Mouse (Mus musculus) heart, postnatal 14 days (tissue): Measurements from ENCODE around the gene Zfp51. TPM values are rescaled to one million over a fixed set of nuclear protein-coding genes. Genes with fewer than 3 reads are reported as not detected.
"Not testable (repeated sequence)": the region's sequence is repeated elsewhere in the genome, so short reads cannot be mapped to it uniquely, and the experiment has no call there.

Experiments used
- DNase-seq, 2 experiments: peaks; one replicate each; pipeline ENCODE4 v3.0.0; 2021 to 2022
- intact Hi-C: fragments of 180-260 bp; cut with DNase I; formaldehyde crosslinking; loops from one replicate; pipeline ENCODE4 v1.15.1; 2025
- long read RNA-seq, 2 experiments: library from polyadenylated mRNA; stranded (forward); transcript quantifications; one replicate each; pipeline ENCODE4 v2.0.0; 2021
- total RNA-seq, 2 experiments: library from RNA; stranded (reverse); gene quantifications; 2 replicates each; pipeline ENCODE4 v1.2.3; 2021

The Zfp51 gene
- total RNA-seq = 1 to 10 TPM; 5.8 to 6.5 TPM
- long read RNA-seq, experiment 1, transcript Zfp51-201 (5 exons, 2,574 nt) = major isoform, 13 of 15 reads
- long read RNA-seq, experiment 1, partial matches to known transcripts = 0 of 15 reads
- long read RNA-seq, experiment 1, other reads (novel, unspliced or antisense) = 2 of 15 reads
- long read RNA-seq, experiment 2, partial matches to known transcripts = 1 of 10 reads
- long read RNA-seq, experiment 2, other reads (novel, unspliced or antisense) = 5 of 10 reads

- DNase-seq = peak; percentile 90 to 95
- intact Hi-C loops = loop anchor here (2.0 to 5.0 kb wide), 3 partner anchors 39 to 237 kb away; partner anchors contain the start of gene Zfp53
Measured at GRCm38 (mm10) chr17:21450138-21450704, at the start of gene Zfp51. Gene Zfp51, plus strand, starts transcription at chr17:21450374.

DNA sequence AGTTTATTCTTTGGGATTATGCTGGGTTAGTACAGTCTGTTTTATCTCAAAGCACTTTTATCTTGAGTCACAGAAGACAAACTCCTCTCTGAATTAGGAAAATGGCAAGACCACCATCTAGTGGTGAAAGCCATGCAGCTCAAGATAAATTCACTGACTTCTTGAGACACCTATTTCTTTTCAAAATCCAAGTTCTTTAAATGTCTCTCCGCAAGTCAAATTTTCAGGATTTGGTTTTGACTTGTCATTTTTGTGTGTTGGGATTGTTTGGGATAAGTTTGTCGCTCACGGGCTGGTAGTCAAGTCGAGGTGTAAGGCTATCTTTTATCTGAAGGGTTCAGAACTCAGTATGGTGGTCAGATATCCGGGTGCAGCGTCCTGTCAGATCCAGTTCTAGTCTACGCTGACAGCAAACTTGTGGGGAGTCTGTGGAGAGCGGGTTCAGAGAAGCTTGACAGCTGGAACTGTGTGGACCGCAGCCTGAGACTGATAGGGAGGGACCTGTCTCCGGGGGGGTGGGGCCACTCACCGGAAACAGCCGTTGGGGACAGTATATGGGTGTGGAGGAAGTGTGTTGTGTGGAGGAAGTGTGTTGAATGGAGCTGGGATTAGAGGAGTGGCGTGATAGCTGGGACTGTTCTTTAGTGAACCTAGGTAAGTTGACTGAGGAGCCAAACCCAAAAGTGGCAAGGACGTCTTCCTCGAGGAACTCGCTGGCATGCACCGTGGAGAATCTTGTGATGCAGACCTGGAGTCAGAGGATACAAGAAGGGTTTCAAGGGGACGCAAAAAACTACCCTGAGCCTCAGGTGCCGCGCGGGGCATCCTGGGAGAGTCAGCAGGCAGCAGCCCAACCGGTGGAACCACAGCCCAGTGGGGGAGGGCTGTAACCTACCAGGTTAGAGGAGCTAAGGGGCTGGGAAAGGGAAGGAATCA lies 27.2 kb upstream of the Zfp51 start, which contains the start of gene Zfp54:
Gene Zfp54 (plus strand): TSS at position 564 of the 936 bp plus-strand sequence.
- peak; percentile 72 to 73 for DNase-seq
- intact Hi-C loops = loop anchor here (1.0 to 5.0 kb wide), 3 partner anchors 94 to 191 kb away; no protein-coding TSS in a partner anchor

- intact Hi-C loops = not testable (repeated sequence)
Measured at GRCm38 (mm10) chr17:21438806-21439400, 11.3 kb upstream of the Zfp51 start.

GRCm38 (mm10) chr17:21449669-21450068 lies 505 bp upstream of the Zfp51 start:
- peak; percentile 57 to 76 for DNase-seq
- intact Hi-C loops = loop anchor here (2.0 to 5.0 kb wide), 3 partner anchors 39 to 238 kb away; partner anchors contain the start of gene Zfp53

More at GRCm38 (mm10) chr17:21438806-21439400, 11.3 kb upstream of the Zfp51 start:
- DNase-seq = not testable (repeated sequence)

GRCm38 (mm10) chr17:21463550-21463949 lies 13.4 kb downstream of the Zfp51 start:
- intact Hi-C loops = no loop called here
- DNase-seq = no peak

DNA sequence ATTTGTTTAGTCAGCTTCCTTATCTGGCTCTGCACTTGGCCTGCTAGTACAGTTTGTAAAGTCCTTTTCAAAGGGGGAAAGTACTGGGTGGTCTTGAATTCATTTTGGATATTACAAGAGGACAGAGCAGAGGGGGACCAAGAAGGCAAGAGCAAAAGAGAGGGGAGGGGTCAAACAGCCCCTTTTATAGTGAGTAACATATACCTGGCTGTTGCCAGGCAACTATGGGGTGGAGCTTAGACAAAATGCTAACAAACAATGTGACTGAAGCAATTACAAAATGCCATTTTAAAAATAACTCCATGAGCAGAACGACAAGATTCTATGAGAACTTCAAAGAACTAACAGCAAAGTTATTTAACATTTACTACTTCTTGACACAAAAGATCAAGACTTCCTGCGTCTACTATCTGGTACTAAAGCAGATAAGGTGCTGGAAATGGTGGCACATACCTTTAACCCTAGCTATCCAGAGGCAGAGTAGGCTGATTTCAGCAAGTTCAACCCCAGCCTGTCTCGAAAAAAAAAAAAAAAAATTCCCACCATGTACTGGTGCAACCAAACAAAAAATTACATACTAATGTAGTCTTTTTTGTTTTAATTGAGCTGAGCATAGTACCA lies 22.0 kb downstream of the Zfp51 start:
- intact Hi-C loops = no loop called here
- DNase-seq = no peak

DNA sequence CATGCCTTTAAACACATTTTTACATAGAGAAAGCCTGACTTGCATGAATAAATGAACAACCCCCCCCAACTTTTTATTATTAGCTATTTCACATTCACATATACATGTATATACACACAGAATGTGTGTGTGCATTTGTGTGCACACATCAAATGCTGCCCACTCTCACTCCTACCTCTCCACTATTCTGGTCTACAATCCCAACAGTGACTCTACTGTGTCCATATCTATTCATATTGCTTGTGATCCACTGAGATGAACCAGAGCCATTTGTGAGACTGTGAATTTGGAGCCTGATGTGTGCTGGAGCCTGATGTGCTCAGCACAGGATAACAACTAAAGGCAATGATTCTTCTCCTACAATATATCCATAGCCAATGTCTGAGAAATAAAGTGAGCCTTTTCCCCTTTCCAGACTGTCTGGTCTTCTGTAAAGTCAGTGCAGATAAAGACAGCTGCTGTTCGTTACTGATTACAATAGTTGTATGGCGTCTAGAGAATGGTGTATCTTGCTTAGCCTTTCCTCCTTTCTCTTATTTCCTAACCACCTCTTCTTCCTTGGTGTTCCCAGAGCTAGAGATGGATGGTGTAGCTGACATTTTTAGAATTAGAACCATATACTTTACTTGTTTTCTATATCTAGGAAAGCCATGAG lies 22.6 kb downstream of the Zfp51 start:
- intact Hi-C loops = no loop called here
- no peak for DNase-seq

DNA sequence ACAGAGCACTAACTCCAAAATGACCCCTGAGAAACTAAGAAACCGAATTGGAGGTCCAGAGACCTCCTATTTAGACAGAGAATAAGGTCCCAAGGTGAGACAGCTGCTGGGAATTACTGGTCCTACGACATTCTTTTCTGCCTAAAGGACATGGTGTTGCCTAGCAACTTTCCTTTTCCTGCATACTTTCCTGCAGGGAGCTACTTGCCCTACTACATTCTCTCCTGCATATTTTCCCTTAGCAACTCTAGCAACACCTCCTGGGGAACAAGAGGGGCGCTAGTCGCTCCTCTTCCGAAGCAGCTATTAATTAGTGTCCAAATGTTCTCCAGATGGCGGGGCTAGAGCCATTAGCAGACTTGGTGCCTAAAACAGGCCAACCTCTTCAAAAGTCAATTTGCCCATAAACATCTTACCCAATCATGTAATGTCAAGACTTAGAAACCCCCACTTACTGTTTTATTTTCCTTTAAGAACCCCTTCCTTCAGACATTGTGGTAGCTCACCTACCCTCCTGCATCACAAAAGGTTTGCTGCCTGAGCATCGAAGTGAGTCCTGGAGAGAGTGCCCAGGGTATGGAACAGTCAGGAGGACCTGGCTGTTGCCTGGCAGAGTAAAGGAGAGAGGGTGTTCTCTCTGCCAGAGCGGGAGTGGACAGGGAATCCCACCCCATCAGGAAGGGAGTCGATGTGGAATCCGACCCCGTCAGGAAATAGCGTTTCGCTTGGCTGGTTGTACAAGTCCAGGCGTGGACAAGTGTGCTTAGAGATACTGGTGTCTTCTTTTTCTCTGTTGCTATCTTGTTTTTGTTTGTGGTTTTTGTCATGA lies 23.4 kb downstream of the Zfp51 start:
- DNase-seq = no peak
- intact Hi-C loops = no loop called here

GRCm38 (mm10) chr17:21474729-21475128 lies 24.6 kb downstream of the Zfp51 start:
- intact Hi-C loops = not testable (repeated sequence)
- DNase-seq = peak in 1 of 2 experiments; percentile 11

- intact Hi-C loops, DNase-seq: not testable (repeated sequence)
Measured at GRCm38 (mm10) chr17:21475290-21475689, 25.1 kb downstream of the Zfp51 start.

- DNase-seq, intact Hi-C loops: not testable (repeated sequence)
Measured at GRCm38 (mm10) chr17:21476351-21476750, 26.2 kb downstream of the Zfp51 start.

GRCm38 (mm10) chr17:21478103-21478777 lies 28.1 kb downstream of the Zfp51 start:
- DNase-seq, intact Hi-C loops: not testable (repeated sequence)

DNA sequence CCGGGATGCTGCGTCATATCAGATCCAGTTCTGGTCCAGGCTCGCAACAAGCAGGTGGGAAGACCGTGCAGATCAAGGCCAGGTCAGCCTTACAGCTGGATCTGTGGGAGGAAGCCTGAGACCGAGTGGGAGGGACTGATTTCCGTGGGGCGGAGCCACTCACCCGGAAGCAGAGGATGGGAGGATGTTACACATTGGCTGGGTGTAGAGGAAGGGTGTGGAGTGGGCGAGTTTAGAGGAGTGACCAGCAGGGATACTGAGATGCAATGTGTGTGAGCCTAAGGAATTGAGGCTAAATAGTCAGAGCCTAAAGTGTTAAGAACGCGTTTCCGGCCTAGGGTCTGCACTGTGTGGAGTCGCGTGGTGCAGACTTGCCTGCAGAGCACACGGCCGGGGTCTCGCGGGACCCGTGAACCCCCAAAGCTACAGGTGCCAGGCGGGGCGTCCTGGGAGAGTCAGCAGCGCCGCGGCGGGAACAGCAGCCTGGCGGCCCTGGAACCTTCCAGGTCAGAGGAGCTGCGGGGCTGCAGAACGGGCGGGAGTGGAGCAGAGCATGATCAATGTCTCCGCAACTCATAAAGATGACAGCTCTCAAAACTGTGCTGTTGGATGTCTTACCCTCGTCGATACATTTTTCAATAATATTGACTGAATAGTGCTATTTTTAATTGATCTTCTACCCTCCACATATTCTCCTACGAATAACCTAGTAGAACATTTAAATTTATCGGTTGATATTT lies 38.8 kb downstream of the Zfp51 start, which contains the start of gene Zfp53:
Gene Zfp53 (plus strand): TSS at position 239 of the 740 bp plus-strand sequence.
- intact Hi-C loops = loop anchor here (2.0 kb wide), 1 partner anchor 38 kb away; the partner anchor contains the start of gene Zfp51

DNA sequence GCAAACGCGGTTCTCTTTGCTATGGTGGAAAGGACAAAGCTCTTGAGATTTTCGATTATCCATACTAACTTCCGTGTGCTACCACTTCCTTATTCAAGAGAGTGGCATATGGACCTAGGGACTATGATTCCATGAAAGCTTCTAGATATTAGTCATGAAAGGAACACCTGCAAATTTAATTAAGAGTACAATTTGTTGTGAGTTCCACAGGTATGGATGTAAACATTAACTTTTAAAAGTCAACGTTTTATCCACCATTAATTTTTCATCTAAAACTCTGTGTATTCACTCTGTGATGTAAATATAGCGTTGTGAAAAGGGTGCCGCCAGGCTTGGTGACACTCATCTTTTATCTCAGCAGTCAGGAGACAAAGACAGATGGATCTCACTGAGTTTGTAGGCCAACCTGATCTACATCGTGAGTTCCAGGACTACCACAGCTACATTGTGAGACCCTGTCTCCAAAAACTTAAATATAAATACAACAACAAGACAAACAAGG lies 39.4 kb downstream of the Zfp51 start:
- intact Hi-C loops = loop anchor here (2.0 kb wide), 1 partner anchor 39 kb away; the partner anchor contains the start of gene Zfp51

More for the DNA sequence above, 38.8 kb downstream of the Zfp51 start, which contains the start of gene Zfp53:
- peak; percentile 81 to 88 for DNase-seq

DNA sequence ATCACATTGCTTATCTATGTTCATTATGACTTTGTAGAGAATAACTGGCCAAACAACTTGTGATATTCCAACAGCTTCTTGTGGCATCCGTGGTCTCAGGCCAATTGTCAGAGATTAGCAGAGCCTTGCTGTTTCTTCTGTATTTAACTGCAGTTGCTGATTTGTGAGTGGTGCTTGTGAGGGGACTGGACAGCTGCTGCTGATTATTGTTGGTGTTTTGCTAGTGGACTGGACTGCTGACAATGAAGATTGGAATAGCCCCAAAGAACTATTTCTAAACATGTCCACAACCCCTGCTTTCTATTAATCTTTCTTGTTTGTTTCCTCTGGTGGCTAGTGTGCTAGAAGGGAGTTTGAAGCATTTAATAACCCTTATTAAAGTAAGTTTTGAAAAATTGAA lies 51.2 kb downstream of the Zfp51 start:
- intact Hi-C loops = no loop called here
- no peak for DNase-seq

More for the DNA sequence above, 39.4 kb downstream of the Zfp51 start:
- no peak for DNase-seq

DNA sequence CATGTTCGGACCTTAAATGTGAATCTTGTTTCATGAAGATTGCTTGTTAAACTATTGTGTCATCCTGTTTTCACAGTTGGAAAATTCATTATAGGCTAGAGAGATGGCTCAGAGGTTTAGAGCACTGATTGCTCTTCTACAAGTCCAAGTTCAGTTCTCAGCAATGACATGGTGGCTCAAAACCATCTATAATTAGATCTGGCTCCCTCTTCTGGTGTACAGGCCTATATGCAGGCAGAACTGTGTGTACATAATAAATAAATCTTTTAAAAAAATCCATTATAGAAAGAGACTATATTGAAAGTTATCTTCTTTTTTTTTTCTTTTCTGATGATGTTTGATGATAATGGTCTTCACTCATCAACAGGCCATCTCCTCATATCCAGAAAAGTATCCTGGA lies 54.4 kb downstream of the Zfp51 start:
- no peak for DNase-seq
- intact Hi-C loops = no loop called here

DNA sequence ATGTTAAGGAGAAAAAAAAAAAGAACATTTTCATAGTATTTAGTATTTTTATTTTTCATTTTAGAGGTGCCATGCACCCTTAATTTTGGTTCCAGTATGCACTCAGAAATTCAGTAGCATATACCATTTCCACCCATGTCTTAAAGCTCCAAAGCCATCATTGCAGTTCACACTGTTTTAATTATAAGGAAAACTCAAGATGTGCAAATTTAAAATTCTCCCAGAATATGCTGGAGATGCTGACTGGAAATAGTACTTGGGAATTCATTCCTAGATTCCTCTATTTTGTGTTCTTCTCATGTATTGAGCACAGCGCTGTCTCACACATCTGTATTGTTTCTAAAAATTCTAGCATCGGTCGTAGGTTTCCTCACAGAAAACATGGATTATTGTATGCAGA lies 56.1 kb downstream of the Zfp51 start:
- no peak for DNase-seq
- intact Hi-C loops = no loop called here
